Mouse (Mus musculus) megakaryocyte, embryonic 14.5 days (primary cell): ENCODE data around the gene Pitpnc1. TPM values are rescaled to one million over a fixed set of nuclear protein-coding genes. Genes with fewer than 3 reads are reported as not detected.
"Not testable (repeated sequence)": the region's sequence is repeated elsewhere in the genome, so short reads cannot be mapped to it uniquely, and the experiment has no call there.

Source experiments
- H3K27me3 ChIP-seq: replicated peaks from 2 replicates; pipeline ENCODE3; 2012; ENCODE audit warnings: inconsistent platforms
- H3K36me3 ChIP-seq: replicated peaks from 2 replicates; pipeline ENCODE3; 2012; ENCODE audit warnings: low read length, inconsistent platforms, mixed read lengths
- H3K4me1 ChIP-seq: 2 replicates; pipeline ENCODE4 v1.6.1; 2012; ENCODE audit warnings: inconsistent platforms
- H3K4me3 ChIP-seq: replicated peaks from 2 replicates; pipeline ENCODE3; 2012; ENCODE audit warnings: moderate library complexity, mild to moderate bottlenecking, inconsistent platforms
- H3K9me3 ChIP-seq: 2 replicates; pipeline ENCODE4 v1.6.1; 2012; ENCODE audit warnings: inconsistent platforms
- FLI1 ChIP-seq: IDR thresholded peaks from 2 replicates; pipeline ENCODE4 v1.6.1; 2012; ENCODE audit warnings: low read length, inconsistent platforms, mixed read lengths
- GATA1 ChIP-seq: IDR thresholded peaks from 3 replicates; pipeline ENCODE4 v1.6.1; 2012; ENCODE audit warnings: mixed read lengths, low read length, inconsistent platforms, borderline replicate concordance
- polyA plus RNA-seq: library from polyadenylated mRNA; stranded (reverse); fragments of >175 nt; gene quantifications from 2 replicates; pipeline ENCODE4 v1.2.3, GENCODE M21; 2012; ENCODE audit warnings: low replicate concordance; ENCODE audit not compliant: insufficient read depth

Pitpnc1 gene
- 1.4 and 5.1 TPM in 2 replicates for polyA plus RNA-seq

GRCm38 (mm10) chr11:107470521-107471041, at the start of gene Pitpnc1:
Gene Pitpnc1 (minus strand): TSS chr11:107470699.
- Histone ChIP-seq H3K9me3 (no peaks in the 10 kb centered on the region), H3K4me1 (peaks cover 46% of the 10 kb centered on the region), H3K4me3 (peak within 1 kb of the TSS; percentile 98), H3K36me3 (no peaks in the 10 kb centered on the region), H3K27me3 (no peaks in the 10 kb centered on the region)
- TF ChIP-seq FLI1 (no peak), GATA1 (no peak)

GRCm38 (mm10) chr11:107518645-107519429, 48.3 kb upstream of the Pitpnc1 start:
- H3K36me3 ChIP-seq: no peaks in the 10 kb centered on the region
- H3K9me3 ChIP-seq: no peaks in the 10 kb centered on the region
- no peak for TF ChIP-seq FLI1
- TF ChIP-seq GATA1: no peak
- H3K4me1 ChIP-seq: peaks cover 12% of the 10 kb centered on the region
- no peak overlapping the region for H3K4me3 ChIP-seq
- peaks cover 7% of the 10 kb centered on the region for H3K27me3 ChIP-seq

GRCm38 (mm10) chr11:107516387-107516786, 45.9 kb upstream of the Pitpnc1 start:
- Histone ChIP-seq H3K36me3 (no peaks in the 10 kb centered on the region), H3K9me3 (no peaks in the 10 kb centered on the region), H3K27me3 (peaks cover 14% of the 10 kb centered on the region), H3K4me1 (peaks cover 16% of the 10 kb centered on the region), H3K4me3 (no peak overlapping the region)
- no peak for TF ChIP-seq FLI1
- TF ChIP-seq GATA1: no peak

- Histone ChIP-seq H3K36me3 (no peaks in the 10 kb centered on the region), H3K4me1 (peaks cover 23% of the 10 kb centered on the region), H3K4me3 (no peak overlapping the region), H3K9me3 (peaks cover 9% of the 10 kb centered on the region), H3K27me3 (peaks cover 26% of the 10 kb centered on the region)
- TF ChIP-seq GATA1: no peak
- TF ChIP-seq FLI1: no peak
Measured at GRCm38 (mm10) chr11:107513047-107513446, 42.5 kb upstream of the Pitpnc1 start.

- peaks cover 23% of the 10 kb centered on the region for H3K4me1 ChIP-seq
- peaks cover 26% of the 10 kb centered on the region for H3K27me3 ChIP-seq
- not testable (repeated sequence) for H3K9me3 ChIP-seq, H3K4me3 ChIP-seq, H3K36me3 ChIP-seq
Measured at GRCm38 (mm10) chr11:107511954-107512353, 41.5 kb upstream of the Pitpnc1 start.

- TF ChIP-seq GATA1 (no peak), FLI1 (no peak)
- no peak overlapping the region for H3K4me3 ChIP-seq
- peaks cover 26% of the 10 kb centered on the region for H3K27me3 ChIP-seq
- peaks cover 9% of the 10 kb centered on the region for H3K9me3 ChIP-seq
- peaks cover 27% of the 10 kb centered on the region for H3K4me1 ChIP-seq
- H3K36me3 ChIP-seq: no peaks in the 10 kb centered on the region
Measured at GRCm38 (mm10) chr11:107510362-107511269, 40.1 kb upstream of the Pitpnc1 start.

GRCm38 (mm10) chr11:107509631-107510338, 39.3 kb upstream of the Pitpnc1 start:
- H3K36me3 ChIP-seq: no peaks in the 10 kb centered on the region
- peaks cover 27% of the 10 kb centered on the region for H3K4me1 ChIP-seq
- H3K4me3 ChIP-seq: peak overlapping the region; percentile 46
- peaks cover 9% of the 10 kb centered on the region for H3K9me3 ChIP-seq
- peaks cover 24% of the 10 kb centered on the region for H3K27me3 ChIP-seq
- TF ChIP-seq GATA1 (no peak), FLI1 (no peak)

GRCm38 (mm10) chr11:107506260-107506659, 35.8 kb upstream of the Pitpnc1 start:
- no peak for TF ChIP-seq GATA1
- no peak for TF ChIP-seq FLI1

GRCm38 (mm10) chr11:107504364-107504763, 33.9 kb upstream of the Pitpnc1 start:
- not testable (repeated sequence) for H3K9me3 ChIP-seq, H3K4me1 ChIP-seq, H3K27me3 ChIP-seq, H3K4me3 ChIP-seq
- H3K36me3 ChIP-seq: peaks cover 28% of the 10 kb centered on the region

More at GRCm38 (mm10) chr11:107506260-107506659, 35.8 kb upstream of the Pitpnc1 start:
- Histone ChIP-seq H3K36me3 (peaks cover 12% of the 10 kb centered on the region), H3K4me3 (no peak overlapping the region), H3K4me1 (peaks cover 22% of the 10 kb centered on the region), H3K9me3 (peaks cover 9% of the 10 kb centered on the region), H3K27me3 (peaks cover 12% of the 10 kb centered on the region)
